Mouse (Mus musculus): ENCODE measurements around the gene Ipo8. TPM values are rescaled to one million over a fixed set of nuclear protein-coding genes. Genes with fewer than 3 reads are reported as not detected.

Gene Ipo8
- polyA plus RNA-seq (2015; fragmentation: Nextera tagmentation; extraction: Ambion mirVana), result 13.4 and 13.7 TPM in 2 replicates

- peak; percentile 95 for DNase-seq (ENCODE audit: low spot score)
Measured at GRCm38 (mm10) chr6:148830748-148831727, at the start of gene Ipo8. Gene Ipo8 (minus strand): TSS chr6:148831467.

GRCm38 (mm10) chr6:148873911-148874310 is 42.6 kb upstream of the Ipo8 start:
- no peak for DNase-seq (ENCODE audit: low spot score)

GRCm38 (mm10) chr6:148845629-148846028 is 14.4 kb upstream of the Ipo8 start:
- DNase-seq (ENCODE audit: low spot score), result no peak

GRCm38 (mm10) chr6:148841760-148842159 is 10.5 kb upstream of the Ipo8 start:
- no peak for DNase-seq (ENCODE audit: low spot score)

- no peak for DNase-seq (ENCODE audit: low spot score)
Measured at GRCm38 (mm10) chr6:148838460-148838859, 7.2 kb upstream of the Ipo8 start.

GRCm38 (mm10) chr6:148831728-148832121 is 458 bp upstream of the Ipo8 start:
- DNase-seq (ENCODE audit: low spot score), result no peak

- DNase-seq (ENCODE audit: low spot score), result no peak
Measured at GRCm38 (mm10) chr6:148830355-148830747, 916 bp downstream of the Ipo8 start.

GRCm38 (mm10) chr6:148826119-148826518 is 5.1 kb downstream of the Ipo8 start:
- DNase-seq (ENCODE audit: low spot score), result no peak

- DNase-seq (ENCODE audit: low spot score), result no peak
Measured at GRCm38 (mm10) chr6:148818624-148819343, 12.5 kb downstream of the Ipo8 start.

- DNase-seq (ENCODE audit: low spot score), result no peak
Measured at GRCm38 (mm10) chr6:148816751-148817150, 14.5 kb downstream of the Ipo8 start.

- DNase-seq (ENCODE audit: low spot score), result no peak
Measured at GRCm38 (mm10) chr6:148811117-148811516, 20.1 kb downstream of the Ipo8 start.

GRCm38 (mm10) chr6:148799773-148800172 is 31.5 kb downstream of the Ipo8 start:
- no peak for DNase-seq (ENCODE audit: low spot score)

GRCm38 (mm10) chr6:148795145-148795544 is 36.1 kb downstream of the Ipo8 start:
- DNase-seq (ENCODE audit: low spot score), result no peak

GRCm38 (mm10) chr6:148789010-148789673 is 42.1 kb downstream of the Ipo8 start:
- no peak for DNase-seq (ENCODE audit: low spot score)

- DNase-seq (ENCODE audit: low spot score), result no peak
Measured at GRCm38 (mm10) chr6:148786186-148786585, 45.1 kb downstream of the Ipo8 start.

- DNase-seq (ENCODE audit: low spot score), result no peak
Measured at GRCm38 (mm10) chr6:148784418-148784817, 46.8 kb downstream of the Ipo8 start.

- DNase-seq (ENCODE audit: low spot score), result no peak
Measured at GRCm38 (mm10) chr6:148776236-148776635, 55.0 kb downstream of the Ipo8 start.

GRCm38 (mm10) chr6:148771423-148771822 is 59.8 kb downstream of the Ipo8 start:
- no peak for DNase-seq (ENCODE audit: low spot score)

GRCm38 (mm10) chr6:148768419-148768818 is 62.8 kb downstream of the Ipo8 start:
- DNase-seq (ENCODE audit: low spot score), result no peak

- DNase-seq (ENCODE audit: low spot score), result no peak
Measured at GRCm38 (mm10) chr6:148767228-148767627, 64.0 kb downstream of the Ipo8 start.

- DNase-seq (ENCODE audit: low spot score), result no peak
Measured at GRCm38 (mm10) chr6:148761967-148762712, 69.1 kb downstream of the Ipo8 start.
